Mouse (Mus musculus) frontal cortex, postnatal 14 days (tissue): ENCODE results near the gene Adarb1.

Source experiments
- DNase-seq, 2 experiments: peaks; one replicate each; pipeline ENCODE4 v3.0.0; 2022; ENCODE audit warnings: low spot score in 2 of 2

Adarb1 gene

GRCm38 (mm10) chr10:77383045-77383444, 35.0 kb downstream of the Adarb1 start:
- DNase-seq: peak; percentile 29 to 34

- no peak for DNase-seq
Measured at GRCm38 (mm10) chr10:77381191-77381590, 36.9 kb downstream of the Adarb1 start.

GRCm38 (mm10) chr10:77380716-77381115, 37.4 kb downstream of the Adarb1 start:
- DNase-seq: no peak

DNA sequence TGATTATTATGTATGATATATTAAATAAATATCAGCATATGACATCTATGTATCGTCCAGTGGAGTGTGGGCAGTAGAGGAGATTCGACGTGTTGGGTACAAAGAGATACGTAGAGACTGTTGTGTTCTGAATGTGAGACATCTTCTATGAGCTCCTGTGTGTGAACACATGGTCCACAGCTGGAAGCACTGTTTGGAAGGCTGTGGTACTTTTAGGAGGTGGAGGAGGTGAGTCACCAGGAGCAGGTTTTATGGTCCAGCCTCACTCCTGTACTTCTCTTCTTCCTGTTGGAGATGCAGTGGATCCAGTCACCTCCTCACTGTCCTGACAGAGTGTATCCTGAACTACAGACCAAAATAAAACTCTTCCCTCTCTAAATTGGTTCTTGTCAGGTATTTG, 38.9 kb downstream of the Adarb1 start:
- no peak for DNase-seq

- DNase-seq: no peak
Measured at GRCm38 (mm10) chr10:77376056-77376455, 42.0 kb downstream of the Adarb1 start.

DNA sequence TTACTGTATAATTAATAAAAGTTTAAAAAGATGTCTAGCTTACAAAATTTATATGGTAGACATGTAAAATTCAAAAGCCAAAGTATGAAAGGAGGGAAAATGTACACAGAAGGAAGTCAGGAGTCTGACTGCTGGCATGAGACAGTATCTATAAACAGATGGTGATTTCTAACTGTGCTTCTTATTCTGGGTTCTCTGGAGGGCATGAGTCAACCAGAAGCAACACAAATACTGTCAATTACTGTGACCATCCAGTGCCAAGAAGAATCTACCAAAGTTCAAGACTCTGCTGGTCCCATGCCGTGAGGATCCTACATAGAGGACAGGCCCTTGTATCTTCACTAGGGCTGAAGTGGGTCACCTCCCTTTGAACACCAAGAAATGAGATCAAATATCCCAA, 43.1 kb downstream of the Adarb1 start:
- DNase-seq: no peak

- DNase-seq: no peak
Measured at GRCm38 (mm10) chr10:77374407-77374806, 43.7 kb downstream of the Adarb1 start.

- DNase-seq: no peak
Measured at GRCm38 (mm10) chr10:77370129-77370528, 47.9 kb downstream of the Adarb1 start.

GRCm38 (mm10) chr10:77367973-77368372, 50.1 kb downstream of the Adarb1 start:
- peak in 1 of 2 experiments; percentile 3 for DNase-seq

GRCm38 (mm10) chr10:77366959-77367358, 51.1 kb downstream of the Adarb1 start:
- no peak for DNase-seq

GRCm38 (mm10) chr10:77365212-77365611, 52.9 kb downstream of the Adarb1 start:
- no peak for DNase-seq

GRCm38 (mm10) chr10:77360486-77360885, 57.6 kb downstream of the Adarb1 start:
- DNase-seq: no peak

GRCm38 (mm10) chr10:77357957-77358356, 60.1 kb downstream of the Adarb1 start:
- no peak for DNase-seq

- peak; percentile 75 to 78 for DNase-seq
Measured at GRCm38 (mm10) chr10:77353031-77353745, 64.9 kb downstream of the Adarb1 start.

DNA sequence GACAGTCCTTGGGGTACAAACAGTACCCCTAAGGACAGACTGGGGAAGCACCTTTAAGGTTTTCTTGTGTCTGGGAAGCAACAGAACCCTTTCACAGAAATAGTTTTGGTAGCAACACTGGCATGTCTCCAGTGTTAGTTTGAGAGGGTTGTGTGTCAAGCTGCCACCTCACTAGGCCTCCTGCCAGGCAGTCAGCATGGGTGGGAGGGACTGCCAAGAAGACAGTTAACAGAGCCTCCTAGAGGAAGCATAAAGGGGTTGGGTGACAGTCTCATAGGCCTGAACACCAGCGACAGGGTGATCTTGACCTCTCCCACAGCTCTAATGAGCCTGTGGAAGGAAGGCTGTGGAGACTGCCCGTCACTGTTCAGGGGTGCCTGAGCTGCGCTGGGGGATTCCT, 75.2 kb downstream of the Adarb1 start:
- DNase-seq: peak in 1 of 2 experiments; percentile 22

DNA sequence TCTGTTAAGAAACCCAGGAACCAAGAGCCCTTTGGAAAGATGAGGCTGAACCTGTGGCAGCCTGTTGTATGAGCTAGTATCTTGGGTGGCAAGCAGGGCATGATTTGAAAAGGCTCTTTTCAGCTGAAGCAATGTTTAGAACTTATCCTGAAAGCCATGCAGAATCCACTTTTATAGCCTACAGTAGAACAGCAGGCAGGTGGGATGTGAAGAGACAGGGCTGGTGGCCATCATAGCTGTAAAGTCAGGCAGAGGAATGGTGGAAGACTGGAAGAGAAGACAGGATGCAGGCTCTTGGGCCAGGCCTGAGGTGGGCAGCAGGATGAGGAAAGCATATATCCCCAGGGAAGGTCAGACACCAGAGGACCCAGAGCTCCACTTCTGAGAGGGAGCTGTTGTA, 76.4 kb downstream of the Adarb1 start:
- DNase-seq: no peak

DNA sequence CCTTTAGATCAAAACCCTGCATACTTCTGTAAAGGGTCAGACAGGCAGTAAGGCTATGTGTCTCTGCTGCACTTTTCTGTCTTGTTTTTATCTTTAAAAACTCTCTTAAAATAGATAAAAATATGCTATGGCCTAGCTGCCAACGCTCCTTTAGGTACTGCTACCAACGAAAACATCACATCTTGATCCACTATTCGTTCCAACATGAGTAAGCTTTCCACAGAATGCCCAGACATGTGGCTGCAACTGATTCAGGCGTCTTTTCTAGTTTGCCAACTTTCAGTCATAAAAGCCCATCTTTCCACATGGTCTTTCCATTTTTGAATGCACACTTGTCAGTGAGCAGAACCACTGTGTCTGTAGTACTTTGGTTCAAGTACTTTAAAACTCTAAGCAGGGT, 77.0 kb downstream of the Adarb1 start:
- no peak for DNase-seq

- DNase-seq: no peak
Measured at GRCm38 (mm10) chr10:77339871-77340341, 78.2 kb downstream of the Adarb1 start.

DNA sequence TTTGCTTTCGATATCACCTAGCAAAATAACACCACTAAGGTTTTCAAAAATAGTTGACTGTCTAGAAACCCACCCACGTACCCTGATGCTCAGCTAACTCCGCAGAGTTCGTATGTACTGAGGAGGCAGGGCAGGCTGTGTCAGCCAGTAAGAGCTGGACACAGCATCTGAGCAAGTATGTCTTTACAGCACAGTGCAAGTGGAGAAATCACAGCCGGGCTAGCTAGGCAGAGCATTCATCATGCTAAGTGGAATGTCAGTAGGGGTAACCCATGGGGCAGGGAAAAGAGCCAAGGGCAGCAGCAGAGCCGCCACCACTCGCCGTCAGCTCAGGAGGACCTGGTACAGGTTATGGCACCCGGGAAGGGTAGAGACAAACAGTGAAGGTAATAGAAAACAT, 84.6 kb downstream of the Adarb1 start:
- no peak for DNase-seq

- no peak for DNase-seq
Measured at GRCm38 (mm10) chr10:77329446-77330094, 88.5 kb downstream of the Adarb1 start.

- no peak for DNase-seq
Measured at GRCm38 (mm10) chr10:77324716-77325115, 93.4 kb downstream of the Adarb1 start.

GRCm38 (mm10) chr10:77321611-77322010, 96.5 kb downstream of the Adarb1 start:
- DNase-seq: no peak

GRCm38 (mm10) chr10:77321001-77321400, 97.1 kb downstream of the Adarb1 start:
- DNase-seq: no peak
